17 mouse cellular contexts compared by ENCODE assay signal in genomic region chr11:109476653-109477052, GRCm38 (mm10). TPM values are rescaled to one million over a fixed set of nuclear protein-coding genes. Genes with fewer than 3 reads are reported as not detected.
DNase-seq lines count a peak whose midpoint lies in the region; ATAC-seq and TF ChIP-seq lines count a peak whose summit lies in the region.
"Had no signal": no experiment of that assay in that cellular context is flagged by ENCODE, and none has a peak within 500 bp of the region (broad histone marks: within the 10 kb centered on the region; RNA-seq: fewer than 3 reads in every experiment).

No protein-coding gene starts in this region.

- no peaks in the 10 kb centered on the region for H3K9me3 ChIP-seq in heart, embryonic 13.5 days
- no peaks in the 10 kb centered on the region for H3K9me3 ChIP-seq in forebrain, embryonic 12.5 days
- no peaks in the 10 kb centered on the region for H3K9me3 ChIP-seq in hindbrain, embryonic 15.5 days
- no peaks in the 10 kb centered on the region for H3K9me3 ChIP-seq in midbrain, embryonic 14.5 days (ENCODE audit: control insufficient read depth, low read length)
- H3K9me3 ChIP-seq: limb, embryonic 10.5 days had no signal

- H3K4me1 ChIP-seq in heart, embryonic 13.5 days: peaks cover 29% of the 10 kb centered on the region
- H3K4me1 ChIP-seq in forebrain, embryonic 12.5 days: peaks cover 52% of the 10 kb centered on the region
- peaks cover 16% of the 10 kb centered on the region for H3K4me1 ChIP-seq in hindbrain, embryonic 15.5 days (replicated peaks)
- 0 out of 2 replicates have a peak, but pooled peaks cover 6% of the 10 kb centered on the region for H3K4me1 ChIP-seq in midbrain, embryonic 14.5 days (ENCODE audit: control insufficient read depth, insufficient read depth, low read length)

- no peak overlapping the region for H3K4me3 ChIP-seq in heart, embryonic 13.5 days
- H3K4me3 ChIP-seq in forebrain, embryonic 12.5 days (replicated peaks): no peak overlapping the region
- H3K4me3 ChIP-seq in hindbrain, embryonic 15.5 days: no peak overlapping the region
- no peak overlapping the region for H3K4me3 ChIP-seq in midbrain, embryonic 14.5 days (replicated peaks; ENCODE audit: low read depth, low read length)
- H3K4me3 ChIP-seq in gastrocnemius, adult 2 months: no peak overlapping the region
- H3K4me3 ChIP-seq: heart, adult 2 months; limb, embryonic 10.5 days had no signal

- DNase-seq in heart, postnatal 4 days: no peak
- DNase-seq in midbrain, embryonic 14.5 days: no peak
- no peak for DNase-seq in B cell, adult 2 months
- DNase-seq in right cerebral cortex, postnatal 14 days: no peak
- no peak for DNase-seq in gastrocnemius, adult 2 months
- DNase-seq: adrenal gland, adult 2 months; cerebellum, adult 11-12 months; cerebellum, postnatal 36 days; heart, adult 2 months; kidney, postnatal 36 days; lung, adult 2 months had no signal

- H3K27me3 ChIP-seq in heart, embryonic 13.5 days (replicated peaks): peaks cover 19% of the 10 kb centered on the region
- H3K27me3 ChIP-seq in forebrain, embryonic 12.5 days: peaks cover 3% of the 10 kb centered on the region; the same call in 1 of the 2 replicates
- peaks cover 2% of the 10 kb centered on the region; the same call in 1 of the 2 replicates for H3K27me3 ChIP-seq in hindbrain, embryonic 15.5 days
- H3K27me3 ChIP-seq in midbrain, embryonic 14.5 days (ENCODE audit: control insufficient read depth, insufficient read depth, low read length): 0 out of 2 replicates have a peak, but pooled peaks cover 9% of the 10 kb centered on the region

- 0 out of 2 replicates have a peak overlapping the region, but pooled peaks have one; percentile 33 for H3K9ac ChIP-seq in heart, embryonic 13.5 days
- H3K9ac ChIP-seq in forebrain, embryonic 12.5 days: no peak overlapping the region; the same call in 1 of the 2 replicates
- H3K9ac ChIP-seq in hindbrain, embryonic 15.5 days: no peak overlapping the region
- no peak overlapping the region for H3K9ac ChIP-seq in midbrain, embryonic 14.5 days (replicated peaks; ENCODE audit: low read length)

- intact Hi-C loops in gastrocnemius, adult 2 months (cut with DNase I): no loop called here

- H3K27ac ChIP-seq in heart, embryonic 13.5 days (replicated peaks): no peak overlapping the region
- H3K27ac ChIP-seq in forebrain, embryonic 12.5 days: peak overlapping the region; percentile 76
- H3K27ac ChIP-seq in hindbrain, embryonic 15.5 days (replicated peaks): peak overlapping the region; percentile 53
- peak overlapping the region; percentile 10; the same call in 1 of the 2 replicates for H3K27ac ChIP-seq in midbrain, embryonic 14.5 days (replicated peaks; ENCODE audit: low read depth, low read length)
- no peak overlapping the region for H3K27ac ChIP-seq in gastrocnemius, adult 2 months
- H3K27ac ChIP-seq: heart, adult 2 months; limb, embryonic 10.5 days; macrophage had no signal

- H3K36me3 ChIP-seq in heart, embryonic 13.5 days: no peaks in the 10 kb centered on the region
- H3K36me3 ChIP-seq in forebrain, embryonic 12.5 days (replicated peaks): no peaks in the 10 kb centered on the region
- H3K36me3 ChIP-seq in hindbrain, embryonic 15.5 days: no peaks in the 10 kb centered on the region
- H3K36me3 ChIP-seq in midbrain, embryonic 14.5 days (ENCODE audit: control insufficient read depth, insufficient read depth, low read length): no peaks in the 10 kb centered on the region
- H3K36me3 ChIP-seq: limb, embryonic 10.5 days had no signal

- H3K4me2 ChIP-seq in heart, embryonic 13.5 days: no peak overlapping the region
- peak overlapping the region; percentile 21 for H3K4me2 ChIP-seq in forebrain, embryonic 12.5 days
- H3K4me2 ChIP-seq in hindbrain, embryonic 15.5 days: no peak overlapping the region
- no peak overlapping the region for H3K4me2 ChIP-seq in midbrain, embryonic 14.5 days (ENCODE audit: low read length)

- WGBS in heart, embryonic 13.5 days: 42% methylated on average over 6 of the region's 6 CpGs
- 25% methylated on average over 6 of the region's 6 CpGs for WGBS in forebrain, embryonic 12.5 days
- WGBS in hindbrain, embryonic 15.5 days: 25% methylated on average over 6 of the region's 6 CpGs
- 13% methylated on average over 6 of the region's 6 CpGs for WGBS in midbrain, embryonic 14.5 days

- no peak for ATAC-seq in heart, embryonic 13.5 days (ENCODE audit: extremely low read depth, insufficient number of reproducible peaks, low FRiP score, low TSS enrichment)
- no peak for ATAC-seq in forebrain, embryonic 12.5 days (ENCODE audit: low FRiP score)
- ATAC-seq in hindbrain, embryonic 15.5 days (ENCODE audit: low FRiP score, low read depth): no peak
- no peak for ATAC-seq in midbrain, embryonic 14.5 days (ENCODE audit: low FRiP score, low TSS enrichment)
- ATAC-seq: intestine, postnatal 0 days had no signal

- no peak for TF ChIP-seq CTCF in gastrocnemius, adult 2 months (IDR thresholded peaks at IDR 0.05)

RNA-seq across cellular contexts. Expression of gene Slc16a6, which starts 3.3 kb away (rescaled TPM):
- 9.6 and 9.7 TPM in 2 replicates for polyA plus RNA-seq in heart, embryonic 13.5 days (2015; fragmentation: Nextera tagmentation; extraction: Ambion mirVana)
- 10 to 100 TPM; 17.9 to 22.6 TPM for total RNA-seq in heart, postnatal 4 days (2021)
- polyA plus RNA-seq in forebrain, embryonic 12.5 days (2016; fragmentation: Nextera tagmentation; extraction: Ambion mirVana): 4.0 and 5.4 TPM in 2 replicates
- 5.6 and 5.8 TPM in 2 replicates for polyA plus RNA-seq in hindbrain, embryonic 15.5 days (2015; fragmentation: Nextera tagmentation; extraction: Ambion mirVana)
- 2.8 and 3.1 TPM in 2 replicates for polyA plus RNA-seq in midbrain, embryonic 14.5 days (2014; fragmentation: Nextera tagmentation; extraction: Ambion mirVana)
- total RNA-seq in gastrocnemius, adult 2 months (2021): 1 to 10 TPM; 7.4 to 9.2 TPM

RNA-seq across cellular contexts. Expression of gene Arsg, which starts 3.5 kb away (rescaled TPM):
- polyA plus RNA-seq in heart, embryonic 13.5 days (2015; fragmentation: Nextera tagmentation; extraction: Ambion mirVana): 3.8 and 3.9 TPM in 2 replicates
- total RNA-seq in heart, postnatal 4 days (2021): 1 to 10 TPM; 5.2 to 6.1 TPM
- 2.4 and 2.6 TPM in 2 replicates for polyA plus RNA-seq in forebrain, embryonic 12.5 days (2016; fragmentation: Nextera tagmentation; extraction: Ambion mirVana)
- 5.5 and 7.1 TPM in 2 replicates for polyA plus RNA-seq in hindbrain, embryonic 15.5 days (2015; fragmentation: Nextera tagmentation; extraction: Ambion mirVana)
- 1.3 and 2.7 TPM in 2 replicates for polyA plus RNA-seq in midbrain, embryonic 14.5 days (2014; fragmentation: Nextera tagmentation; extraction: Ambion mirVana)
- under 1 TPM; 0.84 to 0.86 TPM for total RNA-seq in gastrocnemius, adult 2 months (2021)

RNA-seq across cellular contexts. Expression of gene Amz2, which starts 50.9 kb away (rescaled TPM):
- 33.4 and 38.1 TPM in 2 replicates for polyA plus RNA-seq in heart, embryonic 13.5 days (2015; fragmentation: Nextera tagmentation; extraction: Ambion mirVana)
- total RNA-seq in heart, postnatal 4 days (2021): 10 to 100 TPM; 46.9 to 49.4 TPM
- 46.9 and 50.2 TPM in 2 replicates for polyA plus RNA-seq in forebrain, embryonic 12.5 days (2016; fragmentation: Nextera tagmentation; extraction: Ambion mirVana)
- polyA plus RNA-seq in hindbrain, embryonic 15.5 days (2015; fragmentation: Nextera tagmentation; extraction: Ambion mirVana): 52.8 and 54.2 TPM in 2 replicates
- 63.6 and 78.7 TPM in 2 replicates for polyA plus RNA-seq in midbrain, embryonic 14.5 days (2014; fragmentation: Nextera tagmentation; extraction: Ambion mirVana)
- 10 to 100 TPM; 70.4 to 71.7 TPM for total RNA-seq in gastrocnemius, adult 2 months (2021)

Comparison
In these comparisons a context has a peak if more than half of its experiments do, and no peak if none do; other contexts are left out.
1. H3K27ac ChIP-seq: peak in forebrain, embryonic 12.5 days (single experiment), hindbrain, embryonic 15.5 days (single experiment) and midbrain, embryonic 14.5 days (single experiment); none in heart, embryonic 13.5 days (single experiment) and gastrocnemius, adult 2 months (single experiment).